Mouse (Mus musculus): ENCODE measurements at regions not wholly inside any gene's neighbourhood (a gene's known extent, or its start where the extent isn't known, plus 50 kb on each side); places are given as distances from the start of the nearest gene placed in this dataset.

- H3K9ac ChIP-seq (ENCODE audit: control insufficient read depth, low read depth, low read length, poor library complexity, severe bottlenecking): no peak overlapping the region
- DNase-seq (ENCODE audit: low read depth, low spot score): no peak
- H3K4me1 ChIP-seq (ENCODE audit: control insufficient read depth in 1 of 2, insufficient read depth in 2 of 2, low read length in 2 of 2): no peaks in the 10 kb centered on the region
- TF ChIP-seq POLR2AphosphoS5 (IDR thresholded peaks at IDR 0.05; ENCODE audit: borderline replicate concordance, low read depth, low read length) (no peak), MXI1 (IDR thresholded peaks at IDR 0.05; ENCODE audit: low read depth, low read length) (no peak), JUND (IDR thresholded peaks at IDR 0.05; ENCODE audit: low read depth, low read length) (no peak), ELF1 (IDR thresholded peaks at IDR 0.05; ENCODE audit: low read depth, low read length) (no peak), TAL1 (IDR thresholded peaks at IDR 0.05; ENCODE audit: low read length) (no peak), KAT2A (conservative IDR thresholded peaks at IDR 0.05; ENCODE audit: low read depth, low read length) (no peak), HCFC1 (IDR thresholded peaks at IDR 0.05; ENCODE audit: low read depth, low read length) (no peak), BHLHE40 (IDR thresholded peaks at IDR 0.05; ENCODE audit: borderline replicate concordance, low read depth, low read length) (no peak), RCOR1 (IDR thresholded peaks at IDR 0.05; ENCODE audit: low read depth, low read length) (no peak), MAX (IDR thresholded peaks at IDR 0.05; ENCODE audit: low read length) (no peak), GABPA (IDR thresholded peaks at IDR 0.05; ENCODE audit: low read depth, low read length) (no peak), USF2 (IDR thresholded peaks at IDR 0.05; ENCODE audit: borderline replicate concordance in 1 of 2, insufficient read depth in 1 of 2, low read depth in 1 of 2, low read length in 2 of 2) (no peak), EP300 (IDR thresholded peaks at IDR 0.05; ENCODE audit: low read depth in 1 of 2, low read length in 2 of 2) (no peak), POLR2A (IDR thresholded peaks at IDR 0.05; ENCODE audit: control insufficient read depth in 1 of 2, insufficient read depth in 1 of 2, low read depth in 1 of 2, low read length in 2 of 2, poor library complexity in 1 of 2) (no peak)
- H3K36me3 ChIP-seq (ENCODE audit: control insufficient read depth in 1 of 2, insufficient read depth in 2 of 2, low read length in 2 of 2): no peaks in the 10 kb centered on the region
- no peaks in the 10 kb centered on the region for H3K79me2 ChIP-seq (ENCODE audit: control insufficient read depth, insufficient read depth, low read length, poor library complexity)
- H3K4me3 ChIP-seq (ENCODE audit: control insufficient read depth in 1 of 2, insufficient read depth in 1 of 2, low read depth in 2 of 2, low read length in 2 of 2): no peak overlapping the region
- H3K9me3 ChIP-seq (replicated peaks; ENCODE audit: insufficient read depth, low read length): no peaks in the 10 kb centered on the region
- no peak overlapping the region for H3K27ac ChIP-seq (ENCODE audit: control insufficient read depth, low read depth, low read length)
- no peaks in the 10 kb centered on the region for H3K27me3 ChIP-seq (ENCODE audit: control insufficient read depth in 1 of 2, insufficient read depth in 2 of 2, low read length in 2 of 2)
Measured at GRCm38 (mm10) chr19:19969780-19970512, 420.8 kb downstream of the Anxa1 start.

- H3K36me3 ChIP-seq (ENCODE audit: control insufficient read depth in 1 of 2, insufficient read depth in 2 of 2, low read length in 2 of 2): no peaks in the 10 kb centered on the region
- no peaks in the 10 kb centered on the region for H3K9me3 ChIP-seq (replicated peaks; ENCODE audit: insufficient read depth, low read length)
- H3K4me3 ChIP-seq (ENCODE audit: control insufficient read depth in 1 of 2, insufficient read depth in 1 of 2, low read depth in 2 of 2, low read length in 2 of 2): no peak overlapping the region
- H3K27ac ChIP-seq (ENCODE audit: control insufficient read depth, low read depth, low read length): no peak overlapping the region
- no peak overlapping the region for H3K9ac ChIP-seq (ENCODE audit: control insufficient read depth, low read depth, low read length, poor library complexity, severe bottlenecking)
- no peaks in the 10 kb centered on the region for H3K79me2 ChIP-seq (ENCODE audit: control insufficient read depth, insufficient read depth, low read length, poor library complexity)
- no peak for TF ChIP-seq HCFC1 (IDR thresholded peaks at IDR 0.05; ENCODE audit: low read depth, low read length)
- no peak for TF ChIP-seq ELF1 (IDR thresholded peaks at IDR 0.05; ENCODE audit: low read depth, low read length)
- TF ChIP-seq ZMIZ1 (IDR thresholded peaks at IDR 0.05; ENCODE audit: low read depth, low read length): no peak
- TF ChIP-seq POLR2AphosphoS5 (IDR thresholded peaks at IDR 0.05; ENCODE audit: borderline replicate concordance, low read depth, low read length): no peak
- TF ChIP-seq KAT2A (conservative IDR thresholded peaks at IDR 0.05; ENCODE audit: low read depth, low read length): no peak
- TF ChIP-seq EP300 (IDR thresholded peaks at IDR 0.05; ENCODE audit: low read depth in 1 of 2, low read length in 2 of 2): no peak
- TF ChIP-seq USF1 (IDR thresholded peaks at IDR 0.05; ENCODE audit: low read depth, low read length): no peak
- TF ChIP-seq CHD1 (IDR thresholded peaks at IDR 0.05; ENCODE audit: low read depth, low read length): no peak
- no peak for TF ChIP-seq MAZ (IDR thresholded peaks at IDR 0.05; ENCODE audit: low read depth, low read length)
- no peak for TF ChIP-seq TAL1 (IDR thresholded peaks at IDR 0.05; ENCODE audit: low read length)
- no peak for TF ChIP-seq SIN3A (IDR thresholded peaks at IDR 0.05; ENCODE audit: low read length)
- no peak for TF ChIP-seq TCF12 (IDR thresholded peaks at IDR 0.05; ENCODE audit: low read depth, low read length)
- TF ChIP-seq NELFE (IDR thresholded peaks at IDR 0.05; ENCODE audit: low read depth, low read length): no peak
- TF ChIP-seq RCOR1 (IDR thresholded peaks at IDR 0.05; ENCODE audit: low read depth, low read length): no peak
- no peak for TF ChIP-seq CTCF (IDR thresholded peaks at IDR 0.05 in 2 of 3, conservative IDR thresholded peaks at IDR 0.05 in 1 of 3; ENCODE audit: control insufficient read depth in 1 of 3, insufficient read depth in 1 of 3, low read depth in 2 of 3, low read length in 3 of 3, poor library complexity in 1 of 3, severe bottlenecking in 1 of 3)
- no peak for TF ChIP-seq MEF2A (IDR thresholded peaks at IDR 0.05; ENCODE audit: extremely low read depth, insufficient replicate concordance, low read depth, low read length, poor library complexity, severe bottlenecking)
- TF ChIP-seq GABPA (IDR thresholded peaks at IDR 0.05; ENCODE audit: low read depth, low read length): no peak
- no peak for TF ChIP-seq BHLHE40 (IDR thresholded peaks at IDR 0.05; ENCODE audit: borderline replicate concordance, low read depth, low read length)
- no peak for TF ChIP-seq GATA1 (IDR thresholded peaks at IDR 0.05; ENCODE audit: low read depth, low read length)
- DNase-seq (ENCODE audit: low read depth, low spot score): no peak
- H3K27me3 ChIP-seq (ENCODE audit: control insufficient read depth in 1 of 2, insufficient read depth in 2 of 2, low read length in 2 of 2): no peaks in the 10 kb centered on the region
- H3K4me1 ChIP-seq (ENCODE audit: control insufficient read depth in 1 of 2, insufficient read depth in 2 of 2, low read length in 2 of 2): no peaks in the 10 kb centered on the region
Measured at GRCm38 (mm10) chr19:19969335-19969734, 421.4 kb downstream of the Anxa1 start.
